Mouse (Mus musculus) embryo, embryonic 11.5 days (tissue): ENCODE data around the gene Pik3c2b.

Experiments used
- DNase-seq: peaks from one replicate; pipeline ENCODE4 v3.0.0-alpha.2; 2012; ENCODE audit warnings: low read depth, low spot score

The Pik3c2b gene

GRCm38 (mm10) chr1:133134071-133134470 lies 88.6 kb downstream of the Pik3c2b start:
- no peak for DNase-seq

- DNase-seq = no peak
Measured at GRCm38 (mm10) chr1:133134881-133135280, 89.4 kb downstream of the Pik3c2b start.

GRCm38 (mm10) chr1:133135808-133136207 lies 90.3 kb downstream of the Pik3c2b start:
- no peak for DNase-seq

- no peak for DNase-seq
Measured at GRCm38 (mm10) chr1:133138401-133138800, 92.9 kb downstream of the Pik3c2b start.

DNA sequence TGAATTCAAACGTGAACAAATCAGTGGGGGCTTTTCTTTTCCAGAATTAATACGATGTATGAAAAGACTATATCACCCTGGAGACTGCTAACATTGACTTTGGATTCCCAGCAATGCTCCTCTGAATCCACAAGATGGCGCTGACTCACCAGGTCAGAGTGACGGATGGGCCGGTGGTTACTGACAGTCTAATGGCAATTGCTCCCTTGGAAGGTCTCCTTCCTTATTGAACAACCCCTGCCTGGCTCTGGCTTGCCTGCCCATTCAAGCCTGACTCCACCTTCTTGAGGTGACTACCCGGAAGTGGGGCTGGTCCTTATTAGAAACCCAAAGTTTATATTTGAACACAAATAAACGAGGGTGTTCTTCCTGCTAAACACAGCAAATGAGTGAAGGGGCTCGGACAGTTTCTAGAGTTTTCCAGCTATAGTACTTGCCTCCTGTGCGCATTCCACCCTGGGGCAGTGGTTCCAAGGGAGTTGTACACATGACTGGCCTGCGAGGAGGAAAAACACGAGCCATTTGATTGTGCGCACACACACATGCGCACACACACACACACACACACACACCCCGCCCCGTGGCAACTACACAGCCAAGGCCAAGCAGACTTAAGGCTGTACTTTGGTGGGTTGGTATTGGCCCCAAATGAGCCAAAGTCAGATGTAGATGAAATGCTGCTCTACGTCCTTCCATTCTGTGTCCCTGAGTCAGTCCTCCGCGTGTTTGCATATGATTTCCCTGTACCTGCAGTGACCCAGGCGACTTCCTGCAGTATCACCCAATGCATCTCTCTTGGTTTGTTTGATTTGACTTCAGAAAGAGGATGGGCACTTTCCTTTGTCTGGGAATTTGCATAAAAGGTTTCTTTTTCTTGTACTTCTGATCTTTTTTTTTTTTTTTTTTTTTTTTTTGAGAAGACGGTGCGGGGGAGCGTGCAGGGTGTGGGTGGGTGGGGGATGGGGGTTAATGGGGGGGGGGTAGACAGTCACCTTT lies 100.8 kb downstream of the Pik3c2b start:
- DNase-seq = no peak

- DNase-seq = no peak
Measured at GRCm38 (mm10) chr1:133147324-133147723, 101.9 kb downstream of the Pik3c2b start.

DNA sequence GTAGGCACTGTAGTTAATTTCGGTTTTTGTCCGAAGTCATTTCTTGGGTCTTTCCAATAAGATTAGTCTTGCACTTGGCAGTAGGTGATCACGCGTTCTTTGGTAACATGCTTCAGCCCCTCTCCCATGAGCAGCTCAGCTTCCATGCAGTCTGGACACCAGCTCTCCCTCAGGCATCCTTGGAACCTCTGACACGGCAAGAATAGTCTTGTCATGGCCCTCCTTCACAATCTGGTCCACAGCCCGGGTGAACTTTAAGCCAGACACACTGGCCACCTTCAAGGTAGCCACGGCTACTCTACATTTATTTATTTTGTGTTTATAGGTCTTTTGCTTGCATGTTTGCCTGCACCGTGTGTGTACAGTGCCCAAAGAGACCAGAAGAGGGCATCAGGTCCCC lies 102.7 kb downstream of the Pik3c2b start:
- no peak for DNase-seq

DNA sequence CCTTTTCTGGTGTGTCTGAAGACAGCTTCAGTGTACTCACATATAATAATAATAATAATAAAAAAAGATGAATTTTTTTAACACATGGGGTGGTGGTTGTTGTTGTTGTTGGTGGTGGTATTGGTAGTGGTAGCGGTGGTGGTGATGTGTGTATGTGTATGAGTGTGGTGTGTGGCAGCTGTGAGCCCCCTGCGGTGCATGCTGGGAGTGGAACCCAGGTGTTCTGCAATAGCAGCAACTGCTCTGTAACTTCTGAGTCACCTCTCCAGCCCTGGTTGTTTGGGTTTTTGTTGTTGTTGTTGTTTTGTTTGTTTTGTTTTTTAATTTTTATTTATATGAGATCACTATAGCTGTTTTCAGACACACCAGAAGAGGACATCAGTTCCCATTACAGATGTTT lies 105.1 kb downstream of the Pik3c2b start:
- DNase-seq = no peak

GRCm38 (mm10) chr1:133152213-133152612 lies 106.7 kb downstream of the Pik3c2b start:
- DNase-seq = no peak

GRCm38 (mm10) chr1:133155270-133155669 lies 109.8 kb downstream of the Pik3c2b start:
- DNase-seq = no peak
